Mouse (Mus musculus) left cerebral cortex, adult 9 months (tissue): ENCODE results near the gene Kdm5b.

ENCODE experiments used
- DNase-seq, 2 experiments: peaks; one replicate each; pipeline ENCODE4 v3.0.0; 2022; ENCODE audit warnings: low spot score in 2 of 2

Kdm5b gene

GRCm38 (mm10) chr1:134646261-134646962 lies 86.4 kb downstream of the Kdm5b start, which contains the start of gene Syt2:
Gene Syt2 (plus strand): TSS chr1:134646677.
- DNase-seq: no peak

- DNase-seq: no peak
Observed at GRCm38 (mm10) chr1:134646963-134647282, 87.0 kb downstream of the Kdm5b start.

- DNase-seq: no peak
Observed at GRCm38 (mm10) chr1:134647591-134647990, 87.6 kb downstream of the Kdm5b start.

GRCm38 (mm10) chr1:134650816-134651215 lies 90.8 kb downstream of the Kdm5b start:
- DNase-seq: no peak

GRCm38 (mm10) chr1:134651268-134651850 lies 91.4 kb downstream of the Kdm5b start:
- no peak for DNase-seq

GRCm38 (mm10) chr1:134651851-134652398 lies 92.0 kb downstream of the Kdm5b start:
- no peak for DNase-seq

- no peak for DNase-seq
Observed at GRCm38 (mm10) chr1:134653603-134654257, 93.8 kb downstream of the Kdm5b start.

GRCm38 (mm10) chr1:134658841-134659240 lies 98.9 kb downstream of the Kdm5b start:
- DNase-seq: no peak

- DNase-seq: no peak
Observed at GRCm38 (mm10) chr1:134660163-134660562, 100.2 kb downstream of the Kdm5b start.

GRCm38 (mm10) chr1:134671234-134672070 lies 111.5 kb downstream of the Kdm5b start:
- no peak for DNase-seq

GRCm38 (mm10) chr1:134674312-134674711 lies 114.3 kb downstream of the Kdm5b start:
- no peak for DNase-seq

- no peak for DNase-seq
Observed at GRCm38 (mm10) chr1:134679445-134679844, 119.5 kb downstream of the Kdm5b start.

- DNase-seq: no peak
Observed at GRCm38 (mm10) chr1:134680617-134681016, 120.6 kb downstream of the Kdm5b start.

- DNase-seq: peak in 1 of 2 experiments; percentile 26
Observed at GRCm38 (mm10) chr1:134682460-134682859, 122.5 kb downstream of the Kdm5b start.
